Mouse (Mus musculus) C2C12 (cell line): ENCODE data around the gene Rint1. TPM values are rescaled to one million over a fixed set of nuclear protein-coding genes. Genes with fewer than 3 reads are reported as not detected.

Experiments
- H3K27me3 ChIP-seq: one replicate; pipeline ENCODE4 v1.6.1; 2011; ENCODE audit not compliant: control insufficient read depth, insufficient read depth, insufficient read length
- H3K36me3 ChIP-seq: one replicate; pipeline ENCODE4 v1.6.1; 2011; ENCODE audit not compliant: control insufficient read depth, insufficient read depth
- H3K4me3 ChIP-seq: one replicate; pipeline ENCODE4 v1.5.1; 2011; ENCODE audit warnings: mild to moderate bottlenecking, control low read depth; ENCODE audit not compliant: poor library complexity, insufficient read depth, severe bottlenecking
- H3K79me2 ChIP-seq: one replicate; pipeline ENCODE4 v1.6.1; 2011; ENCODE audit not compliant: control insufficient read depth, insufficient read depth
- H3K79me3 ChIP-seq: one replicate; pipeline ENCODE4 v1.6.1; 2011; ENCODE audit warnings: low read depth, control low read depth
- H3ac ChIP-seq: one replicate; pipeline ENCODE3; 2011; ENCODE audit warnings: low read depth; ENCODE audit not compliant: control insufficient read depth, insufficient read length
- CEBPB ChIP-seq: IDR thresholded peaks from one replicate; pipeline ENCODE4 v1.6.1; 2011; ENCODE audit warnings: low read depth, mild to moderate bottlenecking, control low read depth, moderate library complexity
- CTCF ChIP-seq: IDR thresholded peaks from one replicate; pipeline ENCODE4 v1.5.1; 2011; ENCODE audit not compliant: control insufficient read depth, insufficient read depth, insufficient read length
- FOSL1 ChIP-seq: IDR thresholded peaks from one replicate; pipeline ENCODE4 v1.8.0; 2011; ENCODE audit warnings: mild to moderate bottlenecking, low read length; ENCODE audit not compliant: poor library complexity, insufficient read depth, severe bottlenecking
- MAX ChIP-seq: IDR thresholded peaks from one replicate; pipeline ENCODE4 v1.6.1; 2011; ENCODE audit warnings: mild to moderate bottlenecking, control low read depth
- MYOD1 ChIP-seq: IDR thresholded peaks from one replicate; pipeline ENCODE4 v1.6.1; 2011; ENCODE audit warnings: low read depth; ENCODE audit not compliant: control insufficient read depth, insufficient read length
- MYOG ChIP-seq: IDR thresholded peaks from one replicate; pipeline ENCODE4 v1.6.1; 2011; ENCODE audit not compliant: control insufficient read depth, insufficient read length; ENCODE audit errors: extremely low read depth
- USF1 ChIP-seq: IDR thresholded peaks from one replicate; pipeline ENCODE4 v1.6.1; 2011; ENCODE audit warnings: low read depth, mild to moderate bottlenecking, control low read depth, moderate library complexity
- long read RNA-seq, 2 experiments: library from polyadenylated mRNA; unstranded; transcript quantifications; one replicate each; pipeline ENCODE4 v2.0.0; 2019 to 2020
- polyA plus RNA-seq: library from polyadenylated mRNA; unstranded; fragments of >200 nt; fragmentation: generic; extraction: Trizol; gene quantifications from one replicate; pipeline ENCODE4 v1.2.1, GENCODE M21; 2012; ENCODE audit warnings: missing spikeins

The Rint1 gene
- 9.5 TPM for polyA plus RNA-seq
- long read RNA-seq, experiment 1, partial matches to known transcripts: 3 of 9 reads
- long read RNA-seq, experiment 1, other reads (novel, unspliced or antisense): 1 of 9 reads
- long read RNA-seq, experiment 2, transcript Rint1-201 (15 exons, 3,298 nt): major isoform, 93 of 125 reads
- long read RNA-seq, experiment 2, partial matches to known transcripts: 5 of 125 reads
- long read RNA-seq, experiment 2, other reads (novel, unspliced or antisense): 21 of 125 reads

DNA sequence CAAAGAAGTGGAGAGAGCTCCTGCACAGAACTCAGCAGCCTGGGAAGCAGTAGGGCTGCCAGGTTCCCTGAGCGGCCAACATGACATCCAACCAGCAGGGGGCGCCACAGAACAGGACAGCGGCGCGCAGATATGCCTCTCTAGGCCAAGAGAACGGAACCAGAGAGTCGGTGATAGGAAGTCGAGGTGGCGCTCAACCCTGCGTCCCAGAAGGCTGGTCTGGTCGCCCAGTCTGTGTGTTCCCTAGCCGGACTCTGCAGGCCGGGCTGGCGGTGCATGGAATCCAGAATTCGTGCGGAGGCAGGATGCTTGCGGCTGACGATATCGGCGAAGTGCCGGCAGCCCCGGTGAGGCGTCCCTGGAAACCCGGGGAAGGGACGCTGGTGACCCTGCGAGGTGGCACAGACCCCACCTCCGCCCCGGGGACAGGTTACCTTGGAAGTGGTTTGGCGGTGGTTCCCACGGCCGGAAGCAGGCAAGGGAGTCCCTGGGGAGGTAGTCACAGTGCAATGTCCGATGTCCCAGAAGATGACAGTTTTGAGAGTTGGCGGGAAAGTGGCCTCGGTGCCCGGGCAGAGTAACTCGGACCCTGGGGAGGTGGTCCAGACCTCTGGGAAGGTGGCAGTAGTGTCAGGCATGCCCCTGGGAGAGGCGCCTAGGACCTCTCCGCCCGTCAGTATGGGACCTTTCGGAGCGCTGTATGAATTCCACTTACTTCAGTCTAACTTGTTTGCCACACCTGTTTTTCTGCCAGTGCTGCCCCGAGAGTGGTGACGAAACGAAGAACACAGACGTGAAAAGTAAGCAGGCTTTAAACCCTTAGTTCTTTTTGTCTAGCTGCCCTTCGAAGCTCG lies at the start of gene Rint1:
Gene Rint1 (plus strand): TSS at position 176 of the 854 bp plus-strand sequence.
- no peaks in the 10 kb centered on the region for H3K27me3 ChIP-seq
- H3K79me3 ChIP-seq: peaks cover 9% of the 10 kb centered on the region
- H3K4me3 ChIP-seq: peak within 1 kb of the TSS; percentile 84
- H3ac ChIP-seq: peak within 1 kb of the TSS; percentile 87
- H3K79me2 ChIP-seq: peaks cover 23% of the 10 kb centered on the region
- H3K36me3 ChIP-seq: peaks cover 17% of the 10 kb centered on the region
- TF ChIP-seq CEBPB (no peak), MYOD1 (no peak), CTCF (peak; percentile 97), MAX (peak; percentile 55)

DNA sequence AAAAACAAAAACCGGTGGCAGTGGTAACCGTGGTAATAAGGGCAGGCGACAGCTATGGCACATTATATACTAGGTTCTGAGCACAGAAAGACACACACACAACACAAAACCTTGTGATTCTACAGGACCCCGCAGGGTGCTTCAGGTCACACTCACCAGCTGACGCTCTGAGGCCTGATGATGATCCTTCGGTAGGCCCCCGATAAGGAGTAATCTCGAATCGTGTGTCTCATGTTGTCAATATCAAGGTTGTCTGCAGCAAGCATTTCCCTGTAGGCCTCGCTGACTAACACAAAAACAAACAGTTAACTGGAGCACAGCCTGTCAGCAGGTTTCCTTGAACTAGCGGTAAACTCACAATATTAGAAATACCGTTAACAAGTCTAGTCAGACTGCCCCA lies 44.2 kb upstream of the Rint1 start:
- Histone ChIP-seq H3K27me3 (no peaks in the 10 kb centered on the region), H3K36me3 (peaks cover 71% of the 10 kb centered on the region), H3K79me3 (no peaks in the 10 kb centered on the region), H3ac (no peak overlapping the region), H3K79me2 (no peaks in the 10 kb centered on the region), H3K4me3 (no peak overlapping the region)
- no peak for TF ChIP-seq MYOD1
- TF ChIP-seq CEBPB: no peak
- no peak for TF ChIP-seq MAX
- no peak for TF ChIP-seq MYOG
- no peak for TF ChIP-seq FOSL1
- TF ChIP-seq CTCF: no peak
- TF ChIP-seq USF1: no peak

DNA sequence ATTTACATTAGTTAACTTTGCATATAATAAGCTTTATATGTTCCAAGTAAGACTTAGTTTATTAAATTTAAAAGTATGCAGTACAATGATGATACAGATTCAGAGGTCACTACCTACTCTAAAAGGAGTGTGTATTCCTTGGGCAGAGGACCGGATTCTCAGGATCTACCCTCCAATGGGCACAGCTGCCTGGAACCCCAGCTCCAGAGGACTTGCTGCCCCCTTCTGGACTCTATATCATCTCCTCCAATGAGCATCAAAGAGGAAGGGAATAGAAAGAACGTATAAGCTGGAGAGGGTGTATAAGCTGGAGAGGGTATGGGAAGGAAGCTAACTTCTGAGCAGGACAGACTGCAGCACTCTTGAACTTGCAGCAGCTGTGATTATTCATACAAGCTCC lies 37.6 kb upstream of the Rint1 start:
- no peaks in the 10 kb centered on the region for H3K27me3 ChIP-seq
- TF ChIP-seq MYOD1 (no peak), USF1 (no peak), MAX (no peak), FOSL1 (no peak), CTCF (no peak), MYOG (no peak), CEBPB (no peak)
- H3K79me3 ChIP-seq: no peaks in the 10 kb centered on the region
- no peak overlapping the region for H3ac ChIP-seq
- no peaks in the 10 kb centered on the region for H3K79me2 ChIP-seq
- no peak overlapping the region for H3K4me3 ChIP-seq
- H3K36me3 ChIP-seq: peaks cover 47% of the 10 kb centered on the region

DNA sequence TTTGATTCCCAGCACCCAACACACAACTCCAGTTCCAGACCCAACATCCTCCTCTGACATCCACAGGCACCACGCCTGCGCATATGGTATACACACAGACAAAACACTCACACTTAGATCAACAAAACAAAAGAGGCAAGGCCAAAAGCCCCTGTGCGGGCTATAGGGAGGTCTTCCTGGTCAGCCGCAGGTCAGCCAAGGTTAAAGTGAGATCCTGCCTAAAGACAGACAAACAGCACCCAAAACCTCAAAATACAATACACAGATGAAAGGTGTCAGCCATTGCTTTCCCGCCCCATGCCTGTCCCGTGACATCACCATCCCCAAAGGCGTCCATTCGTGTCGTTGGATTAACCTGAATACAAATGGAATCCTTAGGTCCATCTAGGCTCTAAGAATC lies 31.9 kb upstream of the Rint1 start:
- TF ChIP-seq CEBPB (no peak), CTCF (no peak), MYOD1 (no peak), MYOG (no peak), FOSL1 (no peak)
- Histone ChIP-seq H3K79me3 (no peaks in the 10 kb centered on the region), H3K27me3 (no peaks in the 10 kb centered on the region), H3ac (no peak overlapping the region), H3K4me3 (no peak overlapping the region), H3K36me3 (peaks cover 33% of the 10 kb centered on the region), H3K79me2 (no peaks in the 10 kb centered on the region)

DNA sequence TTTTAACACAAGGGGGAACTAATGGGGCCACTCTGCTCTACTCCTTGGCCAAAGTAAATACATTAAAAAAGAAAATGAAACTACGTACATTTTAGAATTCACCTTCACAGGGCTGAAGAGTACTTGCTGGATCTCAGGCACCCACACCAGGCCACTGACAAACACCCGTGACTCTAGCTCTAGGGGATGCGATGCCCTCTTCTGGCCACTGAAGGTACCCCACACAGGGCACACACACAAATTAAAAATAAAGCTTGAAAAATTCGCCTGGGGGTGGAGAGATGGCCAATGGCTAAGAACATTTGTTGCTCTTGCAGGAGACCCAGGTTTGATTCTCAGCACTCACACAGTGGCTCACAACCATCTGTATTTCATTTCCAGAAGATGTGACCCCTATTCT lies 31.1 kb upstream of the Rint1 start:
- H3K27me3 ChIP-seq: no peaks in the 10 kb centered on the region
- no peak overlapping the region for H3ac ChIP-seq
- TF ChIP-seq CEBPB (no peak), MAX (no peak), CTCF (no peak), MYOD1 (no peak)
- H3K79me3 ChIP-seq: no peaks in the 10 kb centered on the region
- no peak overlapping the region for H3K4me3 ChIP-seq
- H3K79me2 ChIP-seq: no peaks in the 10 kb centered on the region
- peaks cover 36% of the 10 kb centered on the region for H3K36me3 ChIP-seq

DNA sequence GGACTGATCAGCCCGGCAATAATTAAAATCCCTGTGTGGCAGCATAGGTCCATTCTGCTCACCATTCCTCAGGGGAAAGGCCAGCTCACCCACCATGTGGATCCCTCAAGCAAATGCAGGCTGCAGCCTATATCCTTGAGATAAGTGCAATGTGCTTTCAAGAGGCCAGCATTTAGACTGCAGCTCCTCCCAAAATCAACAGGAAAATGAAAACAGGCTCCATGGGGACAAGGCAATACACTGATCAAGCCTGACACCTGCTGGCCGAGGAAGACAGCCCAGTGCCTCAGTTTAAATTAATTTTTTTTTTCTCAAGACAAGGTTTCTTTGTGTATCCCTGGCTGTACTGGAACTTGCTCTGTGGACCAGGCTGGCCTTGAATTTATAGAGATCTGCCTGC lies 28.9 kb upstream of the Rint1 start:
- H3K79me2 ChIP-seq: no peaks in the 10 kb centered on the region
- peaks cover 46% of the 10 kb centered on the region for H3K36me3 ChIP-seq
- no peaks in the 10 kb centered on the region for H3K27me3 ChIP-seq
- no peaks in the 10 kb centered on the region for H3K79me3 ChIP-seq
- no peak overlapping the region for H3K4me3 ChIP-seq
- no peak overlapping the region for H3ac ChIP-seq
- TF ChIP-seq MAX (no peak), USF1 (no peak), CTCF (peak; percentile 29), MYOD1 (no peak), CEBPB (no peak)
